Comparison of ENCODE assay signal across 19 mouse cellular contexts in the genomic region with DNA sequence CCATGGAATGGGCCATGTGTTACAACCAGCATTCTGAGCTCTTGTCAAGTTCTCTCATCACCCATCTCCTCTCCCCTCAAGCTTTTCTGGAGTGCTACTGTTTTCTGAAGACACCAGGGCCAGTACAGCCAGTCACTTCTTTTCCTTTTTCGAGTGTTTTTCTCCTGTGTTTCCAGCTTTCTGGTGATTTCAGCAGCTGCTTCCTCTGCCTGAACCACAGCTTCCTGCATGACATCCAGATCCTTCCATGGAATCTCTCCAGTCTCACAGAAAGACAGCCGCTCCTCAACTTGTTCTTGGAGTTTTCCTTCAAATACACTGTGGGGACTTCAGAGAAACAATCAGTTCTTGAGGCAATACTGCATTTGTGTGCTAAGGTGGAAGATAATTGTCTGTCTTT.
"Had no signal": no experiment of that assay in that cellular context is flagged by ENCODE, and none has a peak within 500 bp of the region (broad histone marks: within the 10 kb centered on the region; RNA-seq: fewer than 3 reads in every experiment).

No protein-coding gene starts in this region.

- H3K27me3 ChIP-seq: limb, embryonic 12.5 days; limb, embryonic 15.5 days; midbrain, embryonic 13.5 days had no signal

- DNase-seq: kidney, postnatal 36 days; layer of hippocampus, postnatal 36 days; liver, postnatal 0 days; lung, embryonic 14.5 days; right cerebral cortex, postnatal 14 days; right cerebral cortex, postnatal 4 days; thymus, adult 2 months; thymus, postnatal 14 days; thymus, postnatal 4 days had no signal

- H3K4me3 ChIP-seq: left cerebral cortex, adult 2 months; limb, embryonic 12.5 days; limb, embryonic 15.5 days; midbrain, embryonic 13.5 days had no signal

- H3K4me2 ChIP-seq: limb, embryonic 12.5 days; limb, embryonic 15.5 days; liver, embryonic 11.5 days; lung, embryonic 14.5 days; midbrain, embryonic 13.5 days had no signal

- H3K4me1 ChIP-seq: limb, embryonic 15.5 days; midbrain, embryonic 13.5 days had no signal

- H3K9me3 ChIP-seq: limb, embryonic 12.5 days; limb, embryonic 15.5 days; midbrain, embryonic 13.5 days had no signal

- ATAC-seq: liver, postnatal 0 days; lung, postnatal 0 days; midbrain, embryonic 13.5 days had no signal

- H3K9ac ChIP-seq: limb, embryonic 12.5 days; limb, embryonic 15.5 days; liver, embryonic 14.5 days; liver, postnatal 0 days; lung, embryonic 14.5 days; midbrain, embryonic 13.5 days had no signal

- H3K36me3 ChIP-seq: limb, embryonic 12.5 days; limb, embryonic 15.5 days; midbrain, embryonic 13.5 days had no signal

- H3K27ac ChIP-seq: kidney, postnatal 0 days; left cerebral cortex, adult 2 months; limb, embryonic 12.5 days; limb, embryonic 15.5 days; liver, embryonic 14.5 days; macrophage; midbrain, embryonic 13.5 days; stomach, postnatal 0 days had no signal
